Mouse (Mus musculus) erythroid progenitor cell, adult 5-6 weeks (primary cell): ENCODE measurements around the gene Atp5s. TPM values are rescaled to one million over a fixed set of nuclear protein-coding genes. Genes with fewer than 3 reads are reported as not detected.

ENCODE experiments used
- ATAC-seq: replicated peaks from 2 replicates; pipeline ENCODE4 v1.8.0; 2016; ENCODE audit warnings: moderate number of reproducible peaks, mild to moderate bottlenecking, moderate TSS enrichment, inconsistent platforms; ENCODE audit not compliant: poor library complexity, low FRiP score, severe bottlenecking
- total RNA-seq, 2 experiments: library from RNA; stranded (forward) in 1 of 2; stranded (reverse) in 1 of 2; fragments of 150-400 nt in 1 of 2; fragments of 186-747, 209-891 nt in 1 of 2; gene quantifications; 2 replicates each; pipeline versions ENCODE4 v1.2.3 to v1.2.4; 2015 to 2017; ENCODE audit warnings: low replicate concordance in 2 of 2

Gene Atp5s
- 14.4 and 32.7 TPM in 2 replicates for total RNA-seq (2015; ENCODE audit: low replicate concordance)
- 8.8 and 22.2 TPM in 2 replicates for total RNA-seq (2017; ENCODE audit: low replicate concordance)

- peak; percentile 95 for ATAC-seq
Observed at GRCm38 (mm10) chr12:69724711-69725460, at the start of gene Atp5s, which contains the start of gene L2hgdh. Gene Atp5s (plus strand): TSS chr12:69724950. Gene L2hgdh (minus strand): TSS chr12:69724873.

- no peak for ATAC-seq
Observed at GRCm38 (mm10) chr12:69676157-69676556, 48.6 kb upstream of the Atp5s start.

DNA sequence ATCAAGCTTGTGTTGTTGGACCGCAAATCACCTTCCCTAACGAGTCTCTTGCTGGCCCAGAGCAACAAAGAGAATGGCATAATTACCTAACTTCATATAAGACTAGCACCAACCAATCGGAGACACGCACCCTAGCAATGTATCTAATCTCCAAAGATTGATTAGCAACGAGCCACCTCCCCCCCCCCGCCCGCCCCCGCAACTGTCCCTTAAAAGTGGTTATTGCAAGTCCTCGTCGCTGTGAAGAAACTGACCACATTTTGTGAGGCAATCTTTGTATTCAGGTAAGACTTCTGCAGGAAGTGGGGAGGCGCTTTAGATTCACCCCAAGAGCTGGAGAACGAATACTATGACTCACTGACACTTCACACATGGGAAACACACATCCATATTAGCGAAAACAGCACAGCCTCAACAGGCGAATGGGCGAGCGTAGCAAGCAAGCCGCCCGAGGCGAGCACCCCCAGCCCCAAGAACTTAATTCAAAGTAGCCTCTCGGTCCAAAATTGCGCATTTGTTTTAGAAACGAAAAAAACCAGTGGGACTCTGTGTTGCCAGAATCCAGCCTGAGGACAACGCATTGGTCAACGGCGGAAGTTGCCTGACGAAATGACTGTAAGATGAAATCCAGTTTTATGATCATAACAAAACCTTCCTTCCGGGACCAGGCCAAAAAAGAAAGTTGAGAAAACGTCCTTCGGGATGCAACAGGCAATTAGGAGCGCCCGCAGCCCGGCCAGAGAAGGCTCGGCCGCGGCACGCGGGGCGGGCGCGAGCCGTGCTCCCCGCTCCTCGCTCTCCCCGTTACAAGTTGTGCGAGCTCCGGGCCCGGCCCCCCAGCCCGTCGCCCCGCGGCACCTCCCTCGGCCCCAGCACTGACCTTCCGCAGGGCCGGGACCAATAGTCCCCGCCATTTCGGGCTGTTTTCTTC lies 43.9 kb upstream of the Atp5s start:
- no peak; the same call in 1 of the 2 replicates for ATAC-seq

DNA sequence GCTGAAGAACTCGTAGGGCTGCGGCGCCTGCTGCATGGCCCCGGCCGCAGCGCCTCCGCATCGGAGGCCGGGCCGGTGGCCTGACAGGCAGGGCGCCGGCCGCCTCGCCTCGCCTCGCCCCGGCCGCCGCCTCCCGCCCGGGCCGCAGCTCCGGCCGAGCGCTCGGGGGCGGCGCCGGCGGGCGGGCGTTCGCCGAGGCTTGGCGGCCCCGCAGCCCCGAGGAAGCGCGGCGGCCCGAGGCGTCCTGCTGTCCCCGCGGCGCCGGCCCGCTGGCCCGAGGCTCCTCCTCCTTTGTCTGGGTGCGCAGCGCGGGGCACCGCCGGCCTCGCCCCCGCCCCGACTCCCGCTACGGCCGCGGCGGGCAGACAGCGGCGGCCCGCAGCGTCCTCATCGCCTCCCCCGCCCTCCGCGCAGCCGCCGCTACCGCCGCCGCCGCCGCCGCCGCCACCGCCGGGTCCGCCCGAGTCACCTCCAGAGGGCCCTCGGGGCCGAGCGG lies 43.1 kb upstream of the Atp5s start, which contains the start of gene Sos2:
Gene Sos2 (minus strand): TSS at position 287 of the 496 bp plus-strand sequence.
- peak; percentile 59 for ATAC-seq

- ATAC-seq, result peak; percentile 81
Observed at GRCm38 (mm10) chr12:69682065-69682787, 42.5 kb upstream of the Atp5s start.

DNA sequence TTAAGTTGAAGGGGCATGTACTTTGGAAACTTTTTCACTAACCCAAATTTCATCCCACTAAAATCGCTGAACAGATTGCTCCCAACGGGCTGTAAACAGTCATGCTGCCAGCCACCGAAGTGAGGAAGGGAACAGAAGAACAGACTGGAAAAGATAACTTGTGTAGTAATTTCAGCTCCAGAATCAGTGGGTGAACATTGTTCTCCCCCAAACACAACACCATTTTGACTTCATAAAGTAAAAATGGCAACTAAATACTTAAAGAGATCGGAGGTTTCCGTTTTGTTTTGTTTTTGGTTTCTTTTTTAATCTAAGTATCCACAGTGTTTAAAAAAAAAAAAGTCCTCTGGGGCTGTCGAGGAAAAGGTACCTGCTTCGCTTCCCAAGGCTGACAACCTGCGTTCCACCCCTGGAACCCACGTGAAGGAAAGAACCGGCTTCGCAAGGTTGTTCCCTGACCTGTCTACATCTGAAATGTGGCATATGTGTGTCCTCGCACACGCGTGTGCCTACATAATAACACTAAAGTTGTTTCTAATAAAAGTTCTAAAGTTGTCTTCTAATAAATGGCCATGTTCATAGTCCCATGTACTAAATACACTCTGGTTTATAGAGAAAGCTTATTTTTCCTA lies 41.8 kb upstream of the Atp5s start:
- ATAC-seq, result 0 out of 2 replicates have a peak, but pooled peaks have one; percentile 13

DNA sequence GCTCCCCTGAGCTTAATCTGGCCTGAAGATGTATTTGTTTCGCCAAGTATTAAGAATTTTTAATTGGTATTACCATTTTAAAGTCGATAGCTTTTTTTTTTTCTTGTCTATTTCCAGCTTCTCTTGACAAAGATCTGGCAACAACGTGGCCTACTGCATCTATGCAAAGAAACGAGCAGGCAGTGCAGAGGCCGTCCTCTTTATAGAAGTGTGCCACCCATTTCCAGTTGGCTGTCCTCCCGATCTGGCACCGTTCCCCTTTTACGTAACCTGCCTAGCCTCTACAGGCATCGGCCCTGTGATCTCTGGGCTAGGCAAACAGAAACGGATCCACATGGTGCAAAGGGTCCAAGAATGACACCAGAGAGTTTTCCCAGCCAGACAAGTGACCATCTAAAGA lies 41.2 kb upstream of the Atp5s start:
- peak; percentile 81 for ATAC-seq

DNA sequence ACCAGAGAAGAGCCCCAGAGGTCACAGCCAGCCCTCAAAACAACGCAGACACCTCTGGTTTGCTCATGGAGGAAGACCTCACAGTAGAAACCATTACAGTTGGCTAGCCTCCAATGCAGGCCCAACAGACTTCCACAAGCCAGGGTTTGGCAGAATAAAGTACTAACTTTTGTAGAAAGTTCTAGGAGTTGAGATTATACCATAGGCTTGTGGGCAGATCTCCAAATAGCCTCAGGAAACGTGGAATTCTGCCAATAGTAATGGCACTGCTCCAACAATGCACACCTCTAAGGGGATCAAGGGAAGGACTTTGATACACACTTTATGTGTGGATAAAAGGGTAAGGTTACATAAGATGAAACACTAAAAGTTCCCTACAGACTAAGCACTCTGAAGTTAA lies 36.4 kb upstream of the Atp5s start:
- ATAC-seq, result no peak

DNA sequence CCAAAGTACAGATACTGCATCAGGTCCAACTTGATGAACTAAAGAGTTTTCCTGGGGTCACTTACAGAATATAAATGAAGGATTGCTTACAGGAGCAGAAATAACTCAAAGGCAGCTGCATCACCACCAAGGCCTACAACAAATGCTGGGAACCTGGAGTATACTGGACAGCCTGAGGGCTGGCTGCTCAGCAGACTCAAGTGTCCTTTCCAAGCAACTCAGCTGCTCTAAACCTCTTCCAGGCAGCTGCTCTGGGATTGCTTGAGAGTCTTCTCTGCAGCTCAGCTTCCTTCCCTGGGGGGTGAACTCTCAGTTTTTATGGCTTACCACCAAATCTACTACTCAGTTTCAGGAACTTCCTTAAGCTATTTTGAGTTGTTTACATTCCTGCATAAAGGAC lies 35.7 kb upstream of the Atp5s start:
- no peak for ATAC-seq

GRCm38 (mm10) chr12:69690714-69691113 lies 34.0 kb upstream of the Atp5s start:
- ATAC-seq, result no peak

DNA sequence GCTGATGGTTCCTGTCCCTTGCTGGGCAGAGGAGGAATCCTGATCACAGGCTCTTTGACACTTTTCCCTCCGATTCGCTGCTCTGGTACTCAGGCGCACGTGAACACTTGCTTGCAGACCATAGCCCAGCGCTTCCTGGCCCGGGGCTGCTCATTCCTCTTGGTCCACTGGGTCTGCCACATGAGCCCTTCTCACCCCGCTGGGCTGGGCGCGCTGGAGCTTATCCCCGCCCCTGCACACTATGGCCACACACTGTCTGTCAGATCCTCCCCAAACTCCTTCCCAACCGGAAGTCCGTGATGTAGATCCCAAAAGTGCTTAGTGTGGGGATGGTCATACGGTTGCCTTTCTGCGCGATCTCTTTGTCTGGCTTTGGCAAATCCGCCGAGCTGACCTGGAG lies 31.3 kb upstream of the Atp5s start:
- no peak for ATAC-seq

GRCm38 (mm10) chr12:69696746-69697145 lies 28.0 kb upstream of the Atp5s start:
- ATAC-seq, result peak; percentile 72

DNA sequence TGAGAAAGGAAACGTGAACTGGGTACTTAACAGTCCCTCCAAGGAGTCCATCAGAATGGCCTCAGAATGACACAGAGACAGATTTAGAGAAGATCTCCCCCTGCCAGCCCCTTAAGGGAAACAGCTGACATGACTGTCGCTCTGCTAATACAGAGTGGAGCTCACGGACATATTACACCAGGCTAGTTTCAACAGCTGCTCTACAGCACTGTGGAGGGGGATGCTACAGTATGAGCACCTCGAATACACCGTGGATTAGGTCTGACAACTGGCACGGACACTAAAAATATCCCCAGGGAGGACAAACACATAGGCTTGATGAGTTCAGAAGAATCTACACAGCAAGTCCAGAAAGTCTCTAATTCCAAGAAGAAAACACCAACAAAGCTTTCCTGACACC lies 26.4 kb upstream of the Atp5s start:
- ATAC-seq, result no peak

DNA sequence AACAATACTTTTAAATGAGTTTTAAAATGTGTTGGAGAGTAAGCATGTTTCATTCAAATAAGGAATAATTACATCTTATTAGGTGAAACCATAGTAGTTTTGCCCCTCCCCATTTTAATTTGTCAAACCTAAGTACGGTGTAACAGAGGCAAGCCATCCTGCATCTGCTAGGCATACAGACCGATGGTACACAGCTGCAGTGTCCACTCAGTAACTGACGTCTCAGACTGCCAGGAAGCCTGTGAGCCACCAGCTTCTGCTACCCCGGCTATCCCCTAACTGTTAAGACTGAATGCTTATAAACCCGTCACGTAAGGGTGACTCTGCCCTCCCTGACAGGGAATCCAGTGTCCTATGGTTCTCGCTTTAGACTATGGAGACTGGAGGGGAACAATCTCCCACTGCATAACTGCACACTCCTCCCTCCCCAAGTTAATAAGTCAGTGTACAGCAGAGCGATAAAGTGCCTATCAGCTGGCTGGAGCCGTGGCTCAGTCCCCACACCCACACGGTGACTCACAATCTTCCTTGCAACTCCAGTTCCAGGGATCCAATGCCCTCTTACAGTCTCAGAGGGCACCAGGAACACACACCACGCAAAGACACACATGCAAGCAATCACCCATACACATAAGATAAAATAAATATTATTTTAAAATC lies 19.8 kb upstream of the Atp5s start:
- peak; percentile 65; the same call in 1 of the 2 replicates for ATAC-seq

GRCm38 (mm10) chr12:69713628-69714027 lies 11.1 kb upstream of the Atp5s start:
- ATAC-seq, result no peak

GRCm38 (mm10) chr12:69722857-69723256 lies 1.9 kb upstream of the Atp5s start:
- no peak for ATAC-seq

DNA sequence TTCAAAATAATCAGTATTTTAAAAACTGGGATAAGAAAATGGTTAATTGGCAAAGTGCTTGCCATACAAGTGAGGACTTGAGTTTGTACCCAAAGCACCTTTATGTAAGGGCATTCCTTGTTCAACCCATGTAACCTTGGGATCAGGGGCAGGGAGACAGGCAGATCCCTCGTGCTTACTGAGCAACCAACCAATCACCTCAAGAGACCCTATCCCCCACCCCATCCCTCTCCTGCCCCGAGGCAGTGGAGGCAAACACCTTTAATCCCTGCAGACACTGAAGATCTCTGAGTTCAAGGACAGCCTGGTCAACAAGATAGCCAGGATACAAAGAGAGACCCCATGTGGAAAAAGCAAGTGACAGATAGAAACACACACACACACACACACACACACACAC lies 1.4 kb upstream of the Atp5s start:
- ATAC-seq, result no peak

DNA sequence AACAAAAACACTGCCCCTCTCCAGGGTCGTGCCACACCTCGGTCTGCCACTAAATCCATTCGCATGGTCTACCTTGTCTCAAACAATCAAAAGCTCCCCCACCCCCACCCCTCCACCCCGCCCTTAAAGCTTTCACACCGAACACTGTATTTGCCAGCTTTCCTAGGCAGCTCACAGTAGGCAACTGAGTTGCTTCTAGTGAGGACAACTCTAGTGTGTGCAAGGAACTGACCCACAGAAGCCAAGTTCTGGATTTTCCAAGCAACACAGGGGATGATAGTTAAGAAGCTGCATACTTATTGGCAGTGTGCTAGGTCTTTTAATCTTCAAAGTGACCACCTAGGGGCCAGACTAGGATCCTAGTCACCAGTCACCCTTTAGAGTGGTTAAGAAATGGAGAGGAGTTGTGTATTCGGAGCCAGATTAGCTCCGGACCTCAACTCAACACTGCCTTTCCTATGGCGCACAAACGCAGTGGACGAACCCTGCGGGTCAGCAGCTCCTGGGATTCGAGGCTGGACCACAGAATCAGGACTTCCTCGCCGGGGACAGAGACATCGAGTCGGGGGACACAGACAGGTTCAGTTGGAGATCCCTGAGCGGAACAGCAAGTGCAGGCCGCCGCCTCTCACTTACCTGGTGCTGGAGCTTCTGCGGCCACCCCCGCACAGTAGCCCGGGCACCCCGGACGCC lies 586 bp upstream of the Atp5s start:
- 0 out of 2 replicates have a peak, but pooled peaks have one; percentile 0 for ATAC-seq
